Mouse (Mus musculus) bone marrow macrophage, adult 2 months (primary cell): Measurements from ENCODE around the gene Zfp871. TPM values are rescaled to one million over a fixed set of nuclear protein-coding genes. Genes with fewer than 3 reads are reported as not detected.

Experiments
- H3K27ac ChIP-seq: 2 replicates; pipeline ENCODE4 v1.5.1; 2012; ENCODE audit warnings: low read depth, low read length; ENCODE audit not compliant: insufficient read depth
- H3K4me1 ChIP-seq: 2 replicates; pipeline ENCODE4 v1.6.1; 2012; ENCODE audit warnings: low read length; ENCODE audit not compliant: control insufficient read depth, insufficient read depth
- H3K4me3 ChIP-seq: 2 replicates; pipeline ENCODE4 v1.5.1; 2012; ENCODE audit warnings: mild to moderate bottlenecking, low read length, moderate library complexity; ENCODE audit not compliant: insufficient read depth
- CTCF ChIP-seq: IDR thresholded peaks from 2 replicates; pipeline ENCODE4 v1.5.1; 2012; ENCODE audit warnings: low read depth, mild to moderate bottlenecking, low read length, moderate library complexity
- POLR2A ChIP-seq: IDR thresholded peaks from 2 replicates; pipeline ENCODE4 v1.6.1; 2012; ENCODE audit warnings: mild to moderate bottlenecking, low read depth, low read length, borderline replicate concordance
- polyA plus RNA-seq: library from polyadenylated mRNA; stranded (reverse); fragments of >200 nt; gene quantifications from 2 replicates; pipeline ENCODE4 v1.2.4, GENCODE M21; 2012; ENCODE audit not compliant: missing spikeins, insufficient read depth, insufficient read length

The Zfp871 gene
- 44.6 and 47.2 TPM in 2 replicates for polyA plus RNA-seq

DNA sequence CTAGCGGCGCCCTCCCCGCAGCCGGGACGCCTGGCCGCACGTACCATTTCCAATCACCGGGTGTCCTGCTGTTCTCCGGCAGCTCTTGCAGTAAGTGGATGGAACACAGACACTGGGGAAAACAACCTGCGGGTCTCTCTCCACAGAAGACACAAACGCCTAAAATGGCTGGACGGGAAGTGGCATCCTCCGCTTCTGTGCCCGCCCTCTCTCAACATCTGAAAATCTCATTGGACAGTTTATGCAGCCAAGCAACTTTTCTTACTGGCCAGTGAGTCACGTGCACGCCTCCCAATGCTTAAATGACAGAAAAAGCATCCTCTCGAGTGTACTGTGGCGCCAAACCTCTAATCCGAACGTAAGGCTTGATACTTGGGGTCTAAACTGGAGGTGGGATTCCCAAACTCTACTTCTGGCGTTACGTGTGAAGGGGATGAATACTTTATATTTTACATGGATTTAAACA, at the start of gene Zfp871:
Gene Zfp871, minus strand, starts transcription at position 194 of the 466 bp plus-strand sequence.
- Histone ChIP-seq H3K27ac (peak within 1 kb of the TSS; percentile 88), H3K4me1 (peaks cover 15% of the 10 kb centered on the region), H3K4me3 (peak within 1 kb of the TSS; percentile 99)
- no peak for TF ChIP-seq POLR2A
- no peak for TF ChIP-seq CTCF

GRCm38 (mm10) chr17:32830418-32830782, 42.3 kb upstream of the Zfp871 start:
- no peak overlapping the region for H3K27ac ChIP-seq
- H3K4me3 ChIP-seq, result no peak overlapping the region
- H3K4me1 ChIP-seq, result peaks cover 7% of the 10 kb centered on the region; the same call in 1 of the 2 replicates
- no peak for TF ChIP-seq CTCF

GRCm38 (mm10) chr17:32829540-32830417, 41.7 kb upstream of the Zfp871 start, which contains the start of gene Zfp799:
Zfp799 (minus strand) TSS chr17:32830261.
- TF ChIP-seq CTCF (no peak), POLR2A (no peak)

GRCm38 (mm10) chr17:32816074-32816784, 28.1 kb upstream of the Zfp871 start:
- Histone ChIP-seq H3K27ac (no peak overlapping the region), H3K4me1 (peaks cover 4% of the 10 kb centered on the region), H3K4me3 (no peak overlapping the region)
- no peak for TF ChIP-seq CTCF
- no peak for TF ChIP-seq POLR2A

More at GRCm38 (mm10) chr17:32829540-32830417, 41.7 kb upstream of the Zfp871 start, which contains the start of gene Zfp799:
- Histone ChIP-seq H3K27ac (0 out of 2 replicates have a peak within 1 kb of the TSS, but pooled peaks have one; percentile 10), H3K4me1 (peaks cover 7% of the 10 kb centered on the region; the same call in 1 of the 2 replicates), H3K4me3 (peak within 1 kb of the TSS; percentile 87)

- TF ChIP-seq POLR2A, result no peak
- no peak for TF ChIP-seq CTCF
- no peak overlapping the region for H3K4me3 ChIP-seq
- no peak overlapping the region for H3K27ac ChIP-seq
- H3K4me1 ChIP-seq, result peaks cover 15% of the 10 kb centered on the region
These were observed 26.0 kb upstream of the Zfp871 start for GRCm38 (mm10) chr17:32814136-32814535.

- Histone ChIP-seq H3K27ac (no peak overlapping the region), H3K4me1 (peaks cover 15% of the 10 kb centered on the region), H3K4me3 (no peak overlapping the region)
- no peak for TF ChIP-seq CTCF
- no peak for TF ChIP-seq POLR2A
These were observed 22.6 kb upstream of the Zfp871 start for GRCm38 (mm10) chr17:32810648-32811047.

- Histone ChIP-seq H3K4me3 (no peak within 1 kb of the TSS), H3K4me1 (peaks cover 15% of the 10 kb centered on the region), H3K27ac (no peak within 1 kb of the TSS)
- TF ChIP-seq POLR2A, result no peak
- no peak for TF ChIP-seq CTCF
These were observed 21.7 kb upstream of the Zfp871 start, which contains the start of gene Zfp811 for GRCm38 (mm10) chr17:32809544-32810374. Zfp811 (minus strand) TSS chr17:32809931.

DNA sequence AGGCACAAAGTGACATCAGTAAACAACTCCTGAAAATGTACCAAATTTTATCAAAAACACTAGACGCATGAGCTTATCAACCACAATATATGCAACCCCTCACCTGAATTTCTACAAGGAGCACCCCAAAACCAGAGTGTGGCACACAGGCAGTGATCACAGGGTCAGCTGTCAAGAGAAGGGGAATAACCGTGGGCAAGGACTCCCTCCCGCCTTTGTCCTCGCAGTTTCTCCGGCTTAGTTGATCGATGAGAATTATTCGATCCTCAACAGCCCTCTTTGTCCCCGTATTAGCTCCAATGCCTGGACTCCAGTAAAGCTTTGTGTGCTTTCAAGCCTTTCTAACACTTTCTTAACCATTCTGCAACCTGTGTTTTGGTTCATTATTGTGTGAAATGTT, 20.8 kb upstream of the Zfp871 start:
- TF ChIP-seq POLR2A (no peak), CTCF (no peak)
- peaks cover 15% of the 10 kb centered on the region for H3K4me1 ChIP-seq

GRCm38 (mm10) chr17:32789244-32789643, 1.2 kb upstream of the Zfp871 start:
- Histone ChIP-seq H3K27ac (no peak overlapping the region), H3K4me1 (peaks cover 15% of the 10 kb centered on the region), H3K4me3 (no peak overlapping the region)
- no peak for TF ChIP-seq CTCF

More for the DNA sequence above, 20.8 kb upstream of the Zfp871 start:
- Histone ChIP-seq H3K27ac (no peak overlapping the region), H3K4me3 (no peak overlapping the region)
